Mouse (Mus musculus) E14TG2a.4 (cell line): ENCODE data around the gene Tmub2.

Source experiments
- CTCF ChIP-seq: conservative IDR thresholded peaks from 2 replicates; pipeline ENCODE4 v1.5.1; 2014; ENCODE audit warnings: low read length
- POU5F1 ChIP-seq: IDR thresholded peaks from 2 replicates; pipeline ENCODE4 v1.6.1; 2014; ENCODE audit warnings: low read length, borderline replicate concordance

GRCm38 (mm10) chr11:102304141-102304540 is 19.4 kb downstream of the Tmub2 start:
- no peak for TF ChIP-seq CTCF
- no peak for TF ChIP-seq POU5F1
